Mouse (Mus musculus): ENCODE results near the gene Mafk.

GRCm38 (mm10) chr5:139835706-139836105 lies 44.4 kb downstream of the Mafk start:
- TF ChIP-seq CTCF (IDR thresholded peaks at IDR 0.05; ENCODE audit: low read depth, low read length), result no peak
- TF ChIP-seq POLR2A (IDR thresholded peaks at IDR 0.05; ENCODE audit: extremely low read depth, insufficient read depth, low read length), result no peak

Data from liver, adult 2 months (tissue).